Mouse (Mus musculus) ES-E14 (cell line): ENCODE measurements around the gene Gal3st4. TPM values are rescaled to one million over a fixed set of nuclear protein-coding genes. Genes with fewer than 3 reads are reported as not detected.

Experiments
- DNase-seq: peaks from one replicate; pipeline ENCODE4 v3.0.0-alpha.2; 2013; ENCODE audit warnings: low read depth, low spot score
- H3K27ac ChIP-seq: 2 replicates; pipeline ENCODE4 v1.5.1; 2012; ENCODE audit warnings: low read depth, mild to moderate bottlenecking, low read length, moderate library complexity, mixed read lengths; ENCODE audit not compliant: poor library complexity, insufficient read depth, severe bottlenecking
- H3K36me3 ChIP-seq: 2 replicates; pipeline ENCODE4 v1.6.1; 2012; ENCODE audit warnings: mild to moderate bottlenecking, low read length, moderate library complexity, mixed read lengths; ENCODE audit not compliant: control insufficient read depth, poor library complexity, insufficient read depth, severe bottlenecking
- H3K4me1 ChIP-seq, 2 experiments: fragments of 150-350 bp in 1 of 2; sonication (generic) in 1 of 2; 2 replicates each; pipeline ENCODE4 v1.6.1; 2012; ENCODE audit warnings: low read length in 2 of 2, mild to moderate bottlenecking in 1 of 2, mixed read lengths in 1 of 2; ENCODE audit not compliant: control insufficient read depth in 2 of 2, insufficient read depth in 2 of 2, poor library complexity in 1 of 2
- H3K4me3 ChIP-seq, 2 experiments: fragments of 150-350 bp in 1 of 2; sonication (generic) in 1 of 2; 2 replicates each; pipeline ENCODE4 v1.5.1; 2012; ENCODE audit warnings: low read length in 2 of 2, low read depth in 1 of 2, mild to moderate bottlenecking in 1 of 2, mixed read lengths in 1 of 2; ENCODE audit not compliant: insufficient read depth in 1 of 2, poor library complexity in 1 of 2, severe bottlenecking in 1 of 2
- H3K9ac ChIP-seq: 2 replicates; pipeline ENCODE4 v1.6.1; 2012; ENCODE audit warnings: low read depth, mild to moderate bottlenecking, low read length, mixed read lengths; ENCODE audit not compliant: poor library complexity, insufficient read depth, severe bottlenecking
- H3K9me3 ChIP-seq: fragments of 150-350 bp; sonication (generic); 2 replicates; pipeline ENCODE4 v1.6.1; 2012; ENCODE audit warnings: low read depth, mild to moderate bottlenecking, low read length; ENCODE audit not compliant: control insufficient read depth, insufficient read depth
- CHD2 ChIP-seq: IDR thresholded peaks from 2 replicates; pipeline ENCODE4 v1.6.1; 2014; ENCODE audit warnings: mild to moderate bottlenecking, low read depth, low read length, inconsistent platforms
- HCFC1 ChIP-seq: IDR thresholded peaks from 2 replicates; pipeline ENCODE4 v1.6.1; 2012; ENCODE audit warnings: low read length, inconsistent platforms, borderline replicate concordance; ENCODE audit not compliant: insufficient read depth
- MAFK ChIP-seq: IDR thresholded peaks from 2 replicates; pipeline ENCODE4 v1.6.1; 2014; ENCODE audit warnings: mild to moderate bottlenecking, low read depth, low read length, inconsistent platforms; ENCODE audit not compliant: insufficient read depth
- ZC3H11A ChIP-seq: IDR thresholded peaks from 2 replicates; pipeline ENCODE4 v1.6.1; 2012; ENCODE audit warnings: low read depth, mild to moderate bottlenecking, inconsistent platforms, low read length, borderline replicate concordance
- ZNF384 ChIP-seq: IDR thresholded peaks from 2 replicates; pipeline ENCODE4 v1.6.1; 2012; ENCODE audit warnings: low read depth, low read length, inconsistent platforms
- in situ Hi-C, 2 experiments: fragments of 600-800 bp; cut with MboI; formaldehyde crosslinking; loops; one replicate each; pipeline ENCODE4 v1.15.1; 2025; ENCODE audit warnings: low sequenced_read_pairs in 2 of 2, inconsistent platforms in 1 of 2; ENCODE audit not compliant: unreplicated experiment in 2 of 2
- total RNA-seq: library from RNA; depleted of rRNA; stranded (reverse); fragments of 300-350 nt; gene quantifications from 2 replicates; pipeline ENCODE4 v1.2.3, GENCODE M21; 2012; rRNA removed

Gal3st4 gene
- total RNA-seq = 0.58 and 0.94 TPM in 2 replicates

- no peak within 1 kb of the TSS for H3K27ac ChIP-seq
- DNase-seq = no peak
- in situ Hi-C loops = no loop called here
- H3K9ac ChIP-seq = 0 out of 2 replicates have a peak within 1 kb of the TSS, but pooled peaks have one; percentile 40
- peak within 1 kb of the TSS; percentile 18 to 60; a peak in 3 of 4 replicates for H3K4me3 ChIP-seq
- peaks cover 2 to 4% of the 10 kb centered on the region in 2 experiments; a peak in 2 of 4 replicates for H3K4me1 ChIP-seq
- H3K36me3 ChIP-seq = no peaks in the 10 kb centered on the region
- H3K9me3 ChIP-seq = no peaks in the 10 kb centered on the region
- no peak for TF ChIP-seq MAFK
- TF ChIP-seq ZNF384 = no peak
- no peak for TF ChIP-seq HCFC1
- TF ChIP-seq CHD2 = no peak
- no peak for TF ChIP-seq ZC3H11A
Observed at GRCm38 (mm10) chr5:138272409-138272923, at the start of gene Gal3st4. Gene Gal3st4 (minus strand): TSS chr5:138272840.

GRCm38 (mm10) chr5:138312795-138313194, 40.2 kb upstream of the Gal3st4 start:
- Histone ChIP-seq H3K4me1 (no peaks in the 10 kb centered on the region), H3K9me3 (no peaks in the 10 kb centered on the region), H3K9ac (no peak overlapping the region), H3K4me3 (no peak overlapping the region), H3K36me3 (peaks cover 12% of the 10 kb centered on the region), H3K27ac (no peak overlapping the region)
- in situ Hi-C loops = no loop called here
- no peak for DNase-seq
- TF ChIP-seq MAFK = no peak
- no peak for TF ChIP-seq ZNF384
- TF ChIP-seq CHD2 = no peak
- no peak for TF ChIP-seq ZC3H11A
- TF ChIP-seq HCFC1 = no peak

GRCm38 (mm10) chr5:138299613-138300012, 27.0 kb upstream of the Gal3st4 start:
- no peak for DNase-seq
- in situ Hi-C loops = no loop called here
- TF ChIP-seq ZNF384 = no peak
- no peak for TF ChIP-seq HCFC1
- no peak for TF ChIP-seq CHD2
- TF ChIP-seq MAFK = no peak
- no peak for TF ChIP-seq ZC3H11A
- Histone ChIP-seq H3K4me1 (no peaks in the 10 kb centered on the region), H3K9me3 (no peaks in the 10 kb centered on the region), H3K36me3 (peaks cover 45% of the 10 kb centered on the region), H3K9ac (no peak overlapping the region), H3K4me3 (no peak overlapping the region), H3K27ac (no peak overlapping the region)

- in situ Hi-C loops = no loop called here
- Histone ChIP-seq H3K4me3 (no peak overlapping the region), H3K9ac (no peak overlapping the region), H3K9me3 (no peaks in the 10 kb centered on the region), H3K4me1 (no peaks in the 10 kb centered on the region), H3K36me3 (peaks cover 21% of the 10 kb centered on the region), H3K27ac (no peak overlapping the region)
- DNase-seq = no peak
- no peak for TF ChIP-seq MAFK
- TF ChIP-seq HCFC1 = no peak
- no peak for TF ChIP-seq ZNF384
- TF ChIP-seq ZC3H11A = no peak
- no peak for TF ChIP-seq CHD2
Observed at GRCm38 (mm10) chr5:138294158-138294557, 21.5 kb upstream of the Gal3st4 start.

- Histone ChIP-seq H3K4me1 (no peaks in the 10 kb centered on the region), H3K4me3 (no peak overlapping the region), H3K36me3 (peaks cover 11% of the 10 kb centered on the region), H3K27ac (no peak overlapping the region), H3K9me3 (no peaks in the 10 kb centered on the region), H3K9ac (no peak overlapping the region)
- in situ Hi-C loops = no loop called here
- DNase-seq = no peak
- no peak for TF ChIP-seq CHD2
- no peak for TF ChIP-seq ZC3H11A
- no peak for TF ChIP-seq ZNF384
- TF ChIP-seq HCFC1 = no peak
- TF ChIP-seq MAFK = no peak
Observed at GRCm38 (mm10) chr5:138291638-138292037, 19.0 kb upstream of the Gal3st4 start.
